Mouse (Mus musculus): ENCODE measurements at regions not wholly inside any gene's neighbourhood (a gene's known extent, or its start where the extent isn't known, plus 50 kb on each side); places are given as distances from the start of the nearest gene placed in this dataset.

DNA sequence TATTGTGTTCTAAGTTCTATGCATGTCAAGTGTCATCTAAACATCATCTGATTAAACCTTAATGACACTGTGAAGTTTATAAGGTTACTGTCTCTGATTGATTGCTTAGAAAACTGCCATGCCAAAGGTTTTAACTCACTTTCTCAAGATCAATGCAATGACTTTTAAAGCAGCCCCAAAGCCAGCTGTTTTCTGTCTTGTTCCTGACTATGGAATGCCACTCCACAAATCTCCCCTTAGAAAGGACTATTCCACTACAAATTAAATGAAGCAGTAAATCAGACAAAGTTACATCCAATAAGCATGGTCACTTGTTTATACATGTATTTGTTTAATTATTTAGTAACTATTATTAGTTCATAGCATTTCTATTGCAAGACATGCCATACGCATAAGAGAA lies 247.1 kb upstream of the Pappa start:
- WGBS, result 91% methylated on average over 1 of the region's 1 CpGs
- H3K4me3 ChIP-seq (ENCODE audit: extremely low read depth, insufficient read depth, insufficient read length), result no peak overlapping the region
- no peaks in the 10 kb centered on the region for H3K27me3 ChIP-seq (ENCODE audit: control insufficient read depth, insufficient read depth, low read length)
- no peak overlapping the region for H3K27ac ChIP-seq (ENCODE audit: insufficient read depth, low read length)
- TF ChIP-seq CTCF (IDR thresholded peaks at IDR 0.05; ENCODE audit: extremely low read depth, insufficient read depth, insufficient read length, insufficient replicate concordance) (no peak), POLR2A (IDR thresholded peaks at IDR 0.05; ENCODE audit: low read depth, low read length) (no peak)
- no peaks in the 10 kb centered on the region for H3K4me1 ChIP-seq (ENCODE audit: control insufficient read depth, insufficient read depth, insufficient read length)
- no peak for DNase-seq (ENCODE audit: low read depth in 1 of 2, low spot score in 2 of 2)
- H3K36me3 ChIP-seq (ENCODE audit: control insufficient read depth, insufficient read depth, low read length), result no peaks in the 10 kb centered on the region

DNA sequence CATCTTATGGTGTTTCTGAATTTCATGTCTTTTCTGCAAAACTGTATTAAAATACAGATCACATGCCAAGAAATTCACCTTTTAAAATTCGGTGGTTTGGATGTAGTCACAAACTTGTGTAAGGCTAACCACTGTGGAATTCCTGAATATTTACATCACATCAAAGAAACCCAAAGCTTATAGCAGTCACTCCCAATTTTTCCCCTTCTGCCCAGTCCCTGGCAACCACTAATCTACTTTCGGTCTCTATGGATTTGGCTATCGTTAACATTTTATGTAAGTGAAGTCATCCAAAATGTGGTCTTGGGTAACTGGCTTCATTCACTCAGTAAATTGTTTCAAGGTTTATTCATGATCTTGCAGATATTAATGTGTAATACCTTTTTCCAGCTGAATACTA lies 226.0 kb upstream of the Pappa start:
- DNase-seq (ENCODE audit: low read depth in 1 of 2, low spot score in 2 of 2), result no peak
- Histone ChIP-seq H3K27me3 (ENCODE audit: control insufficient read depth, insufficient read depth, low read length) (no peaks in the 10 kb centered on the region), H3K27ac (ENCODE audit: insufficient read depth, low read length) (no peak overlapping the region), H3K36me3 (ENCODE audit: control insufficient read depth, insufficient read depth, low read length) (no peaks in the 10 kb centered on the region), H3K4me1 (ENCODE audit: control insufficient read depth, insufficient read depth, insufficient read length) (no peaks in the 10 kb centered on the region), H3K4me3 (ENCODE audit: extremely low read depth, insufficient read depth, insufficient read length) (no peak overlapping the region)
- 91% methylated on average over 3 of the region's 3 CpGs for WGBS
- TF ChIP-seq CTCF (IDR thresholded peaks at IDR 0.05; ENCODE audit: extremely low read depth, insufficient read depth, insufficient read length, insufficient replicate concordance) (no peak), POLR2A (IDR thresholded peaks at IDR 0.05; ENCODE audit: low read depth, low read length) (no peak)

DNA sequence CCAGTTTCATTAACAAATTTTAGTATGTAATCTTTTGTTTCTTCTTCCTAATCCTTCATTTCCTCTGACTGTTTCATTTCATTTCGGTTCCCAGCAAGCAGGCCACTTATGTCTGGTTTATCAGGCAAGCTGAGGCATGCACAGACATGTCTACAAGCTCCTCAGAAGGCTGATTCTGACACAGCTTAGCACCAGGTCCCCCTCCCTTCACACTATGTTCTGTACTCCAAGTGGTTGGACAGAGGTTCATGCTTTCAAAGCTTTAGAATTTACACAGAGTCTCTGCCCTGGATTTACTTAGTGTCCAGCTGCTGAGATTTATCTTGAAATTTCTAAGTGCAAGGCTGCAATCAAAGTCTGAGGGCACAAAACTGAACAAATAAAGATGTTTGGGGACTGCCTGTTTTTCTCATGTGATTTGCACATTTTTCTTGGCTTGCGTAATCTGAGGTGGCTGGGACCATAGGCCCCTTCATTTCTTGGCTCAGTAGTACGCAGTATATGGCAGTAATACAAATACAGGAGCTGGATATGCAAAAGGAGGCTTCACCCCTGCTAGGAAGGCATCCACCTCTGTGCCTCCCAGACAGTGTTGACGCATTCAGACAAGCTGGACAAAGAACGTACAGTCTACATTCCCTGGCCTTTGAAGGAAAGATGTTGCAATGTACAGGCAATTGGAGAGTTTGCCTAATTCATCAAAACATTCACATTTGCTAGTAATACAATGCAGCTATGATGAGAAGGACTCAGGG lies 222.7 kb upstream of the Pappa start:
- Histone ChIP-seq H3K36me3 (ENCODE audit: control insufficient read depth, insufficient read depth, low read length) (no peaks in the 10 kb centered on the region), H3K4me1 (ENCODE audit: control insufficient read depth, insufficient read depth, insufficient read length) (no peaks in the 10 kb centered on the region), H3K27ac (ENCODE audit: insufficient read depth, low read length) (no peak overlapping the region), H3K4me3 (ENCODE audit: extremely low read depth, insufficient read depth, insufficient read length) (no peak overlapping the region), H3K27me3 (ENCODE audit: control insufficient read depth, insufficient read depth, low read length) (no peaks in the 10 kb centered on the region)
- no peak for DNase-seq (ENCODE audit: low read depth in 1 of 2, low spot score in 2 of 2)
- TF ChIP-seq CTCF (IDR thresholded peaks at IDR 0.05; ENCODE audit: extremely low read depth, insufficient read depth, insufficient read length, insufficient replicate concordance), result no peak
- no peak for TF ChIP-seq POLR2A (IDR thresholded peaks at IDR 0.05; ENCODE audit: low read depth, low read length)
- WGBS, result 79% methylated on average over 5 of the region's 5 CpGs

DNA sequence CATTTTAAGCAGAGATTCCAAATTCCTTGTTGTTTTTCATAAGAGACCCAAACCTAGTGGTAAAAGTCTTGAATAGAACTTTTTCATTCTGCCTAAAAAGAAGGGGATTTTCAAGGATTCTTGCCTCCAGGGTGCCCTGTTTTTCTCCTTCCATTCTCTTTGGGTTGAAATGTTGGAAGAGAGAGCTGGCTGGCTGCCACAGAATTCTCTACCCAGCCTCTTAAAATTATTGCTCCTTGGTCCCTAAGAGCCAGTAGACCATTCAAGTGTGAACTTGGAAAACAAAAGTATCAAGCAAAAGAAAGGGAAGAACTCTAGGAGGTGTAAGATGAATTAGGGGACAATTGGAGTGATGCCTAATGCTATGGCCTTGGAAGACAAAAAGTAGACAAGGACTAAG lies 200.2 kb upstream of the Pappa start:
- Histone ChIP-seq H3K4me3 (ENCODE audit: extremely low read depth, insufficient read depth, insufficient read length) (no peak overlapping the region), H3K27ac (ENCODE audit: insufficient read depth, low read length) (no peak overlapping the region), H3K36me3 (ENCODE audit: control insufficient read depth, insufficient read depth, low read length) (no peaks in the 10 kb centered on the region), H3K4me1 (ENCODE audit: control insufficient read depth, insufficient read depth, insufficient read length) (no peaks in the 10 kb centered on the region), H3K27me3 (ENCODE audit: control insufficient read depth, insufficient read depth, low read length) (no peaks in the 10 kb centered on the region)
- DNase-seq (ENCODE audit: low read depth in 1 of 2, low spot score in 2 of 2), result no peak
- TF ChIP-seq POLR2A (IDR thresholded peaks at IDR 0.05; ENCODE audit: low read depth, low read length) (no peak), CTCF (IDR thresholded peaks at IDR 0.05; ENCODE audit: extremely low read depth, insufficient read depth, insufficient read length, insufficient replicate concordance) (no peak)

DNA sequence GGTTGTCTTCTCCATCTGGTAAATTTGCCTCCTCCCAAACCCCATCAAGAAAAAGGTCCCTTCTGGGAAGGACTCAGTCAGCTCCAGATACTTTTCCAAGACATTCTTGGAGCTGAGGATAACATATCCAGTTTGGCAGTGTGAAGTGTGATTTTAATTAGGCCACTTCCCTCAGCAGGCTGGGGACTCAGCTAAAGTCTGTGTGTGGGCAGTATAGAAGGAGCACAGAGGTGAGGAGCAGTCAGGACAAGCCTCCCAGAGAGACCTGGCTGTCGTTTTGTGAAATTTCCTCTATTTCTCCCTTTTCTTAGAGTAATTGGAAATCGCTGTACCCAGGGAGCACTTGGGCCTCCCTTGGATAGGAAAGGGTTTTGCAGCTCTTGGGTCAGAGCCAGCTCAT lies 195.4 kb upstream of the Pappa start:
- H3K4me1 ChIP-seq (ENCODE audit: control insufficient read depth, insufficient read depth, insufficient read length), result no peaks in the 10 kb centered on the region
- TF ChIP-seq POLR2A (IDR thresholded peaks at IDR 0.05; ENCODE audit: low read depth, low read length), result no peak
- no peaks in the 10 kb centered on the region for H3K27me3 ChIP-seq (ENCODE audit: control insufficient read depth, insufficient read depth, low read length)
- no peaks in the 10 kb centered on the region for H3K36me3 ChIP-seq (ENCODE audit: control insufficient read depth, insufficient read depth, low read length)
- no peak for DNase-seq (ENCODE audit: low read depth in 1 of 2, low spot score in 2 of 2)
- no peak overlapping the region for H3K27ac ChIP-seq (ENCODE audit: insufficient read depth, low read length)
- H3K4me3 ChIP-seq (ENCODE audit: extremely low read depth, insufficient read depth, insufficient read length), result no peak overlapping the region
- 70% methylated on average over 2 of the region's 2 CpGs for WGBS

DNA sequence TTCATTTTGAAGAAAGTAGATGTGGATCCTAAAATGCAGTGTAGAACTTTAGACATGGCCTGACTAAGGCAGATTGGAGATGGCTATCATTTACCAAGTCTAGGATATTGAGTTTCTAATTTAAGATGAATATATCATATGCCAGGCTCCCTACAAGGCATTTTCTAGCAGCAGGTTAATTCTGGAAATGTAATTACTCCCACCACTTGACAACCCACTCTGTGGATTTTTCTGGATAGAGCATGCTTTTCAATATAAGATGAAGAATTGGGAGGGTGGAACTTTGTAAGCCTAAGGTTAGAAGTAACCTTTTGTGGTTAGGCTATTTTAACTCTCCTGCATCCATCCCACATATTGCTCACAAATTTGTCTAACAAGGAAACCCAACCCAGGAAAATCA lies 178.4 kb upstream of the Pappa start:
- Histone ChIP-seq H3K4me3 (ENCODE audit: extremely low read depth, insufficient read depth, insufficient read length) (no peak overlapping the region), H3K27ac (ENCODE audit: insufficient read depth, low read length) (no peak overlapping the region), H3K36me3 (ENCODE audit: control insufficient read depth, insufficient read depth, low read length) (no peaks in the 10 kb centered on the region), H3K27me3 (ENCODE audit: control insufficient read depth, insufficient read depth, low read length) (no peaks in the 10 kb centered on the region), H3K4me1 (ENCODE audit: control insufficient read depth, insufficient read depth, insufficient read length) (no peaks in the 10 kb centered on the region)
- no peak for TF ChIP-seq CTCF (IDR thresholded peaks at IDR 0.05; ENCODE audit: extremely low read depth, insufficient read depth, insufficient read length, insufficient replicate concordance)
- no peak for TF ChIP-seq POLR2A (IDR thresholded peaks at IDR 0.05; ENCODE audit: low read depth, low read length)
- no peak for DNase-seq (ENCODE audit: low read depth in 1 of 2, low spot score in 2 of 2)

DNA sequence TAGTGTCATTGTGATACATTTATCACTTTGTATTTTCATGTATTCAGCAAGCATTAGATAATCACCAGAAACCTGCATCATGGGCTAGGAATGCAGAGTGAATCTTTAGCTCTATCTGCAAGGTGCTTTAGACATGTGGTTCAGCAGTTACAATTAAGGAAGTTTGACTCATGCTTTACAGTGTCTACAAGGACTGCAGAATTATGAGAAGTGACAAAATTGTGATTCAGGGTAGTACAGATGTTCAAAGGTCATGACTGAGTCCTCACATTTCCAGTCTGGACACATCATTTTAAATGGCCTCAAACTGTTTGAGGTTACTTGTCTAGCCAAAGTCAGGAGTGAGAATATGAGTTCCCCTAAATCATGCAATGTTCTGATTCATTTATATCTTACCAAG lies 171.3 kb upstream of the Pappa start:
- H3K4me3 ChIP-seq (ENCODE audit: extremely low read depth, insufficient read depth, insufficient read length), result no peak overlapping the region

More for the DNA sequence above, 171.3 kb upstream of the Pappa start:
- TF ChIP-seq POLR2A (IDR thresholded peaks at IDR 0.05; ENCODE audit: low read depth, low read length) (no peak), CTCF (IDR thresholded peaks at IDR 0.05; ENCODE audit: extremely low read depth, insufficient read depth, insufficient read length, insufficient replicate concordance) (no peak)
- H3K27me3 ChIP-seq (ENCODE audit: control insufficient read depth, insufficient read depth, low read length), result no peaks in the 10 kb centered on the region
- H3K36me3 ChIP-seq (ENCODE audit: control insufficient read depth, insufficient read depth, low read length), result no peaks in the 10 kb centered on the region
- no peak overlapping the region for H3K27ac ChIP-seq (ENCODE audit: insufficient read depth, low read length)
- no peak for DNase-seq (ENCODE audit: low read depth in 1 of 2, low spot score in 2 of 2)
- H3K4me1 ChIP-seq (ENCODE audit: control insufficient read depth, insufficient read depth, insufficient read length), result no peaks in the 10 kb centered on the region
